Mouse (Mus musculus) left cerebral cortex, postnatal 4 days (tissue): ENCODE results near the gene Commd7. TPM values are rescaled to one million over a fixed set of nuclear protein-coding genes. Genes with fewer than 3 reads are reported as not detected.

ENCODE experiments used
- DNase-seq: peaks from one replicate; pipeline ENCODE4 v3.0.0-alpha.2; 2022
- intact Hi-C: fragments of 180-260 bp; cut with DNase I; formaldehyde crosslinking; loops from one replicate; pipeline ENCODE4 v1.15.1; 2025
- total RNA-seq, 2 experiments: library from RNA; stranded (reverse); gene quantifications; 2 replicates each; pipeline ENCODE4 v1.2.3; 2021

Gene Commd7
- total RNA-seq, 2 experiments from 2014 or later, result 48.2 to 50.9 TPM

- DNase-seq, result peak; percentile 43
- intact Hi-C loops, result no loop called here
Measured at GRCm38 (mm10) chr2:153592056-153593014, 40.2 kb downstream of the Commd7 start.

- intact Hi-C loops, result loop anchor here (5.0 kb wide), 1 partner anchor 109 kb away; no protein-coding TSS in a partner anchor
- peak; percentile 85 for DNase-seq
Measured at GRCm38 (mm10) chr2:153586515-153587174, 45.9 kb downstream of the Commd7 start.

GRCm38 (mm10) chr2:153585981-153586380, 46.6 kb downstream of the Commd7 start:
- intact Hi-C loops, result loop anchor here (5.0 kb wide), 1 partner anchor 109 kb away; no protein-coding TSS in a partner anchor

GRCm38 (mm10) chr2:153584396-153584795, 48.2 kb downstream of the Commd7 start:
- no peak for DNase-seq
- intact Hi-C loops, result no loop called here

More at GRCm38 (mm10) chr2:153585981-153586380, 46.6 kb downstream of the Commd7 start:
- no peak for DNase-seq

- DNase-seq, result no peak
- intact Hi-C loops, result no loop called here
Measured at GRCm38 (mm10) chr2:153583641-153584049, 48.9 kb downstream of the Commd7 start.

- no peak for DNase-seq
- intact Hi-C loops, result no loop called here
Measured at GRCm38 (mm10) chr2:153582876-153583585, 49.5 kb downstream of the Commd7 start.

- intact Hi-C loops, result no loop called here
Measured at GRCm38 (mm10) chr2:153581416-153581815, 51.2 kb downstream of the Commd7 start.

GRCm38 (mm10) chr2:153580458-153580985, 52.1 kb downstream of the Commd7 start:
- no peak for DNase-seq
- intact Hi-C loops, result no loop called here

More at GRCm38 (mm10) chr2:153581416-153581815, 51.2 kb downstream of the Commd7 start:
- no peak for DNase-seq

GRCm38 (mm10) chr2:153580042-153580441, 52.5 kb downstream of the Commd7 start:
- DNase-seq, result no peak
- intact Hi-C loops, result no loop called here

GRCm38 (mm10) chr2:153577122-153577521, 55.5 kb downstream of the Commd7 start:
- intact Hi-C loops, result no loop called here
- DNase-seq, result no peak

GRCm38 (mm10) chr2:153576150-153576549, 56.4 kb downstream of the Commd7 start:
- no peak for DNase-seq
- intact Hi-C loops, result no loop called here

GRCm38 (mm10) chr2:153575554-153575953, 57.0 kb downstream of the Commd7 start:
- intact Hi-C loops, result no loop called here
- DNase-seq, result no peak

GRCm38 (mm10) chr2:153573101-153573500, 59.5 kb downstream of the Commd7 start:
- no peak for DNase-seq
- intact Hi-C loops, result no loop called here

GRCm38 (mm10) chr2:153568541-153568940, 64.0 kb downstream of the Commd7 start:
- DNase-seq, result no peak
- intact Hi-C loops, result no loop called here

- intact Hi-C loops, result no loop called here
Measured at GRCm38 (mm10) chr2:153568013-153568412, 64.6 kb downstream of the Commd7 start.

More at GRCm38 (mm10) chr2:153568013-153568412, 64.6 kb downstream of the Commd7 start:
- DNase-seq, result no peak

Other genes with a start within 250 kb of the Commd7 start
- not detected for gene 4930404H24Rik, start 140.0 kb downstream of the Commd7 start, total RNA-seq
- 100 to 1,000 TPM; 111 to 122 TPM for gene Nol4l, start 102.8 kb downstream of the Commd7 start, total RNA-seq
- 1 to 10 TPM; 2.8 to 4.0 TPM for gene Dnmt3b, start 16.7 kb upstream of the Commd7 start, total RNA-seq
- not detected for gene Dnmt3c, start 63.9 kb upstream of the Commd7 start, total RNA-seq
- gene Mapre1, start 108.5 kb upstream of the Commd7 start, total RNA-seq, result 100 to 1,000 TPM; 242 to 243 TPM
- gene Efcab8, start 147.2 kb upstream of the Commd7 start, total RNA-seq, result under 1 TPM; 0.32 to 0.60 TPM
- not detected for gene Sun5, start 238.3 kb upstream of the Commd7 start, total RNA-seq
- not detected for gene Bpifb2, start 242.3 kb upstream of the Commd7 start, total RNA-seq